Mouse (Mus musculus) liver, postnatal 0 days (tissue): ENCODE measurements around the gene Kalrn.
A peak's percentile ranks its signal among the peaks of the same experiment; 100 is the strongest.

ENCODE experiments used
- CTCF ChIP-seq: sonication (generic); IDR thresholded peaks from 2 replicates; pipeline ENCODE4 v1.5.1; 2016; ENCODE audit warnings: antibody characterized with exemption, low read depth
- EP300 ChIP-seq: IDR thresholded peaks from 2 replicates; pipeline ENCODE4 v1.6.1; 2016; ENCODE audit warnings: antibody characterized with exemption, low read depth, mild to moderate bottlenecking

DNA sequence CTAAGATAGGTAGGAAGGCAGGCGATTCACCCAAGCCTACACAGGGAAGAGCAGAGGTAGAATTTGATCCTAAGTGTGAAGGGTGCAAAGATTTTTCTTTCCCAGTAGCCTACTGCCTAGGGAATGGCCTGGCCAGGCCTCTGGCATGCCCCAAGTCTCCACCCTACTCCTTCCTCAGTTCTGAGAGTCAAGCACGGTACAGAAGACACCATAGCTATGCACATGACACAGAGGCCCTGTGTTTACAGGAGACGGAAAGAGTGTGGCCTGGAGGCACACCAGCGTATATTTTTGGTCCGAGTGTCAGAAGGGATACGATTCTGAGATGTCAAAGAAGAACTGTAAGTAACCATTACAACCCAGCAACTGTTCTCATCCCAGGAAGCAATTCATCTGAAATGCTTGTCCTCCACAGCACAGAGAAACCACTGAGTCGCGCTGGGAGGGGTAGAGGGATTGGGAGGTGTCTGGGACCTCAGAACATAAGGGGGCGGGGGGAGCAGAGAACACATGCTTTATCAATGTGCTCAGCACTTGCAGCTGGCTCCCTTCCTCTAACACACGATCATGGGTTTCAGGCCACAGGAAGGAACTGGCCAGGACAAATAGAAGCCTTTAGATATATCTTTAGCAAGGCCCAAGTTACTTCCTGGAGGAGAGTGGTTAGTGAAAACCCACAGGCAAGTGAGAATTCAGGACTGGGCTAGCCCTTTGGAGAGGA, 536.8 kb downstream of the Kalrn start:
- TF ChIP-seq CTCF (no peak), EP300 (peak; percentile 65)
